Mouse (Mus musculus) neural tube, embryonic 14.5 days (tissue): ENCODE results near the gene Adamts3. TPM values are rescaled to one million over a fixed set of nuclear protein-coding genes. Genes with fewer than 3 reads are reported as not detected.

Source experiments
- ATAC-seq: fragments of 200-750 bp; cut with Nextera tagmentation; 2 replicates; pipeline ENCODE4 v1.8.0; 2017; ENCODE audit warnings: low read depth, mild to moderate bottlenecking, moderate TSS enrichment, moderate library complexity
- H3K27ac ChIP-seq: fragments of 300-500 bp; sonication (generic); 2 replicates; pipeline ENCODE4 v1.5.1; 2014; ENCODE audit warnings: low read depth, mild to moderate bottlenecking, control low read depth, low read length, moderate library complexity, mixed read lengths
- H3K27me3 ChIP-seq: fragments of 300-500 bp; sonication (generic); 2 replicates; pipeline ENCODE4 v1.6.1; 2014; ENCODE audit warnings: low read length; ENCODE audit not compliant: control insufficient read depth, insufficient read depth
- H3K36me3 ChIP-seq: fragments of 300-500 bp; sonication (generic); 2 replicates; pipeline ENCODE4 v1.6.1; 2014; ENCODE audit warnings: low read length, mixed read lengths; ENCODE audit not compliant: control insufficient read depth, insufficient read depth
- H3K4me1 ChIP-seq: fragments of 300-500 bp; sonication (generic); 2 replicates; pipeline ENCODE4 v1.6.1; 2014; ENCODE audit warnings: low read length; ENCODE audit not compliant: control insufficient read depth, insufficient read depth
- H3K4me2 ChIP-seq: fragments of 300-500 bp; sonication (generic); 2 replicates; pipeline ENCODE4 v1.6.1; 2014; ENCODE audit warnings: mild to moderate bottlenecking, low read depth, low read length, control low read depth
- H3K4me3 ChIP-seq: fragments of 300-500 bp; sonication (generic); 2 replicates; pipeline ENCODE4 v1.5.1; 2014; ENCODE audit warnings: low read depth, low read length, control low read depth, mixed read lengths
- H3K9ac ChIP-seq: fragments of 300-500 bp; sonication (generic); replicated peaks from 2 replicates; pipeline ENCODE4 v1.6.1; 2014; ENCODE audit warnings: low read depth, mild to moderate bottlenecking, control low read depth, low read length, mixed read lengths
- H3K9me3 ChIP-seq: fragments of 300-500 bp; sonication (generic); 2 replicates; pipeline ENCODE4 v1.6.1; 2016; ENCODE audit warnings: low read length; ENCODE audit not compliant: control insufficient read depth
- WGBS: fragments of 180-500 bp; shearing (Covaris S2); extraction: QIAGEN DNeasy Blood & Tissue Kit; methylation state at CpG from one replicate; pipeline ENCODE4 v1.1.7; 2014; 5-methylcytosine and 5-hydroxymethylcytosine counted together
- polyA plus RNA-seq: library from polyadenylated mRNA; unstranded; fragments of >200 nt; fragmentation: Nextera tagmentation; extraction: Ambion mirVana; gene quantifications from 2 replicates; pipeline ENCODE4 v1.2.1, GENCODE M21; 2014

The Adamts3 gene
- polyA plus RNA-seq, 1 experiment from 2014 or later = 10.9 TPM

DNA sequence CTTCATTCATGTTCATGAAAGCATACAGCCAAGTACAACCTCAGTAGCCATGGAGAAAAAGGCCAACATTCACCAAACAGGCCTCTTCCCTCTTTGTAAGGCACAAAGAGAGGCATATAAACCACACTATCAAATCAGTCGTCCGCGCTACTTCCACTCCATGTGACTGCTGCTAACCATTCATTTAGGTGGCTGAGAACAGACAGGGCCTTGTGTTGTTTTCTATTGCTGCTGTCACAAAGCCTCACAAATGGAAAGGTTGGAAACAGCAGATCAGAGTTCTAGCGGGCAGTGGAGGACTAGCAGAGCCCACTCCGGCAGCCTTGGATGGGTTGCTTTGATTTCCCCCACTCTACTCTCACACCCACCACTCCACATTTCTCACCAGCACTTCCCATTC, 98.5 kb downstream of the Adamts3 start:
- WGBS = 34% methylated on average over 5 of the region's 5 CpGs
- Histone ChIP-seq H3K9ac (no peak overlapping the region), H3K4me3 (no peak overlapping the region), H3K27ac (peak overlapping the region; percentile 22; the same call in 1 of the 2 replicates), H3K27me3 (no peaks in the 10 kb centered on the region), H3K4me2 (no peak overlapping the region), H3K9me3 (no peaks in the 10 kb centered on the region), H3K4me1 (no peaks in the 10 kb centered on the region), H3K36me3 (no peaks in the 10 kb centered on the region)
- ATAC-seq = peak; percentile 61; the same call in 1 of the 2 replicates

GRCm38 (mm10) chr5:89779823-89780222, 103.3 kb downstream of the Adamts3 start:
- Histone ChIP-seq H3K4me2 (no peak overlapping the region), H3K36me3 (no peaks in the 10 kb centered on the region), H3K27me3 (no peaks in the 10 kb centered on the region), H3K27ac (no peak overlapping the region), H3K4me1 (no peaks in the 10 kb centered on the region), H3K9me3 (no peaks in the 10 kb centered on the region), H3K9ac (no peak overlapping the region), H3K4me3 (no peak overlapping the region)
- ATAC-seq = no peak
- WGBS = 92% methylated on average over 2 of the region's 2 CpGs

DNA sequence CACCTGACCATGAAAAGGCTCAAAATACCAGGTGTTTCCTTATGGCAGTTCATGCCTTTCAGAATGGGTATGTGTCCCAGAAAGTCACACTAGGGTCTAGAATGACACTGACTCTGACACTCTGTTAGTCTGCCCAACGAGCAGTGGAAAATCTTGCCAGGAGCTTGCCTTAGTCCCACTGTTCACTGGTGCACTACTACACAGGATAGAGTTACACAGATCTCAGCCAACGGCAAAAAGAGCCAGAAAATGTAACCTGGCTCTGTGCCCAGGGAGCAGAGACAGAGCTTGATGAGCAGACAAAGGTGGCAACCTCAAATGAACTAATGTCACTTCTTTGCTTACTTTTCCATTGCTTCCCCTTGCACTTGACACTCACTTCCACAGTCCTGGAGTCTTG, 104.5 kb downstream of the Adamts3 start:
- H3K27ac ChIP-seq = no peak overlapping the region
- 49% methylated on average over 2 of the region's 2 CpGs for WGBS
- no peak overlapping the region for H3K4me2 ChIP-seq
- no peak overlapping the region for H3K4me3 ChIP-seq
- no peaks in the 10 kb centered on the region for H3K36me3 ChIP-seq
- no peaks in the 10 kb centered on the region for H3K27me3 ChIP-seq
- H3K4me1 ChIP-seq = no peaks in the 10 kb centered on the region
- H3K9me3 ChIP-seq = no peaks in the 10 kb centered on the region
- peak; percentile 31; the same call in 1 of the 2 replicates for ATAC-seq
- no peak overlapping the region for H3K9ac ChIP-seq

DNA sequence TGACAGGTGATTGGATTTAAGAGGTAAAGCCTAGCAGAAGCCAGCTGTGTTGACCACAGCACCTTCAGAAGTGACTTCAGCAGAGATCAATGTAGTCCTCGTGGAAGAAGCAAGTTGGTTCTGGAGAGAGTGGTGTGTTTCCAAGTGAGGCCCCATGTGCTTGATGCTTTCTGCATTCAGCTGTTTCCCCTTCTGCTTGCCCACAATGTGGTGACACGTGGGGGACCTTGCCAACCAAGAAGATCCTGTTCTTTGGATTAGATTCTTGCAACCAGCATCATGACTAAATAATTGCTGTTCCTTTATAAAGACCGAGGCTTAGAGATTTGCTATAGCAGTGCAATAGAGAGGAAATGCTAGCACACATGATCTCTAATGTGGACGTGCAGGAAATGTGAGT, 105.7 kb downstream of the Adamts3 start:
- Histone ChIP-seq H3K4me1 (no peaks in the 10 kb centered on the region), H3K4me3 (no peak overlapping the region), H3K27ac (no peak overlapping the region), H3K9me3 (no peaks in the 10 kb centered on the region), H3K9ac (no peak overlapping the region), H3K36me3 (no peaks in the 10 kb centered on the region), H3K27me3 (no peaks in the 10 kb centered on the region), H3K4me2 (no peak overlapping the region)
- no peak for ATAC-seq
- 67% methylated on average over 4 of the region's 4 CpGs for whole genome bisulfite sequencing

DNA sequence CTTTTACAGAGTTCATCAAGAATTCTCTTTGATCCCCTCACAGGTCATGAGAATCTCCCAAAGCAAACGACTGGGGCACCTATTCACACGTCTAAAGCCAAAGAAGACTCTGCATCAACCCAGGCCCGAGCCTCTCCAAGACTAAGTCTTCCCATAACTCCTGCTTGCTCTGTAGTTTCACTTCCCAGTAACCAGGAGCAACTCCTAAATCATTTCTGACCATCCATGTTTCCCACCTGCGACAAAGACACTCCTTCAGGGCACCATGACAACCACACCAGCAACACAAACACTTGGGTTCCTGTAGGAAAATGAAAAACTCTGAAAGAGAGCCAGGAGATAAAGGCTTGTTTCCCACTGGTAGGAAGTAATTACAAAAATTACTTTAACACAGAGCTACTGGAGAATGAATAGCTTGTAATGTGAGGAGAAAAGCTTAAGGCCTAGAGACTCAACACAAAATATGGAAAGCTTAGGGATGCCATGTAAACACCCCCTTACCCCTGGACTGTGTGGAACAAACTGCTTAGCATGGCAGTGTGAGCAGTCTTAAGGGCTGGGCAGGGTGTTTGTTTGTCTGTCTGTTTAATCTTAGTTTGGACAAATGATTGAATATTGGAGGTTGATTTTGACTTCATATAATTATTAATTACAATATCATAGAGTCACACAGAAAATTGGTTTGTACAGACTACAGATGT, 112.3 kb downstream of the Adamts3 start:
- 33% methylated on average over 4 of the region's 4 CpGs for WGBS
- Histone ChIP-seq H3K36me3 (no peaks in the 10 kb centered on the region), H3K27me3 (no peaks in the 10 kb centered on the region), H3K4me3 (no peak overlapping the region), H3K9me3 (no peaks in the 10 kb centered on the region), H3K9ac (no peak overlapping the region), H3K4me2 (no peak overlapping the region), H3K4me1 (no peaks in the 10 kb centered on the region), H3K27ac (no peak overlapping the region)
- ATAC-seq = peak; percentile 56; the same call in 1 of the 2 replicates

DNA sequence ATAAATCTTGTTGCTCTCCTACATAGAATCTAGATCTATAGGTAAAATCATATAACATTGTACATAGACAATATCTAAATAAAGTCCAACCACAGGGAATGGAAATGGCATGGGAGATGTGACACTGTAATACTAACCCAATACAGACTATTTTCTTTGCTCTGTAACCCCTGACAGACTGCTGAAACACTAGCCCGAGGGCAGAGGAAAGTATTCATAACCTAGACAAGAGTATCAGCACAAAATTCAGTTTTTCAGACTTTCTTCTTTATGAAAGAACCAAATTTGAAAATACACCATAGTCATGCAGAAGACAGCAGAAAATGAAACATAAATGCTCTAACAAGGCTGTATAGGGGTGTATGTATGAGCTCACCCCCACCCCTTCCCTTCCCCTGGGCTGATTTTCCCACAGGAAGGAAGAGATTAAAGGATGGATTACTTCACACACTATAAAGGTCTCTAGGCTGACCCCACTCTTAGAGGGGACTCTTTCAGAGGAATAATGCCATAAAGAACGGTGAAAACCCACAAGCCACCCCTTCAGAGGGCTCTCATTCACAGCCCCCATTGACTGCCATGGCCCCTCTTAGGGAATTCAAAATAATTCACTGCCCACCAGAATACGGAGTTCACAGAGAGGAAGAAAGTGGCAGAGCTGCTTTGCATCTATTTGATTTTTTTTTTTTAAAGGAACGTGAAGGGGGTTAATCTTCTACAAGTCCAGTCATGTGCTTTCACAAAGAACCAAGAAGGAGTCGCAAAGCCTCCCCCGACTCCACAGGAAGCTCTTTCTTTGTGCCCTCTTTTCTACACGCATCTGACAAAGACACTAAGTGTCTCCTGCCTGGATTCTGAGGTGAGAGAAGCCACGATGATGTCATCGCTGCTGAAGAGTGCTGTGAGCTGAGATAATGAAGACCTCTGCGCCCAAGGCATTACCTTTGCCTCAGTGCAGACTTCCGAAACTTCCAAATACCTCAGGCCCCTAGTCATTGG, 119.6 kb downstream of the Adamts3 start:
- Histone ChIP-seq H3K4me3 (no peak overlapping the region), H3K9me3 (no peaks in the 10 kb centered on the region), H3K4me2 (no peak overlapping the region), H3K27ac (no peak overlapping the region), H3K4me1 (no peaks in the 10 kb centered on the region), H3K27me3 (no peaks in the 10 kb centered on the region), H3K9ac (no peak overlapping the region), H3K36me3 (no peaks in the 10 kb centered on the region)
- 8% methylated on average over 11 of the region's 11 CpGs for WGBS
- ATAC-seq = peak; percentile 88

- H3K36me3 ChIP-seq = no peaks in the 10 kb centered on the region
- ATAC-seq = no peak
- WGBS = 66% methylated on average over 4 of the region's 4 CpGs
Observed at GRCm38 (mm10) chr5:89760368-89760767, 122.8 kb downstream of the Adamts3 start.

DNA sequence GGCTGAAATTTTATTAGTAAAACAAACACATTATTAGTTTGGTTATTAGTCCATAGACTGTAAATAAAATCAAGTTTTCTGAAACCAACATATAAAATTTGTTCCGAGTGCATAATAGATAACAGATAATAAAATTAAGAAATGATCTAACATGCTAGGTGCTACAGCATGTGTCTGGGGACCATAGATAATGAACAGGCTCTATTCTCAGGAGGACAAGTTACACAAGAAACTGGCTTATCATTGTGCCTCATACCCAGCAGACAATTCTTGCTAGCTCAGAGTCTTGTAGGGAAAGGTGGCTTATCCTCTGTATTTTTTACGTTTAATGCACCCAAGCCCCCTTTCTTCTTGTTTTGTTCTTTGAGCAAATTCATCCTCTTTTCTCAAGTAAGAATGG, 131.3 kb downstream of the Adamts3 start:
- Histone ChIP-seq H3K27ac (no peak overlapping the region), H3K9ac (no peak overlapping the region), H3K9me3 (no peaks in the 10 kb centered on the region), H3K27me3 (no peaks in the 10 kb centered on the region), H3K4me3 (no peak overlapping the region), H3K4me2 (no peak overlapping the region), H3K4me1 (no peaks in the 10 kb centered on the region), H3K36me3 (no peaks in the 10 kb centered on the region)
- WGBS = 95% methylated on average over 2 of the region's 2 CpGs
- no peak for ATAC-seq

More at GRCm38 (mm10) chr5:89760368-89760767, 122.8 kb downstream of the Adamts3 start:
- Histone ChIP-seq H3K9ac (no peak overlapping the region), H3K4me1 (no peaks in the 10 kb centered on the region), H3K4me3 (no peak overlapping the region), H3K27me3 (no peaks in the 10 kb centered on the region), H3K4me2 (no peak overlapping the region), H3K27ac (no peak overlapping the region), H3K9me3 (no peaks in the 10 kb centered on the region)
